Mouse (Mus musculus) heart, postnatal 36 days (tissue): ENCODE data around the gene Aig1. TPM values are rescaled to one million over a fixed set of nuclear protein-coding genes. Genes with fewer than 3 reads are reported as not detected.

ENCODE experiments used
- DNase-seq, 2 experiments: peaks; one replicate each; pipeline ENCODE4 v3.0.0; 2021 to 2022
- intact Hi-C: fragments of 180-260 bp; cut with DNase I; formaldehyde crosslinking; loops from one replicate; pipeline ENCODE4 v1.15.1; 2025
- total RNA-seq, 2 experiments: library from RNA; stranded (reverse); gene quantifications; 2 replicates each; pipeline ENCODE4 v1.2.3; 2021

Aig1 gene
- total RNA-seq, 2 experiments from 2014 or later: 54.9 to 65.3 TPM

GRCm38 (mm10) chr10:13855111-13855510 is 13.7 kb downstream of the Aig1 start:
- DNase-seq: no peak
- intact Hi-C loops: no loop called here

GRCm38 (mm10) chr10:13850071-13850470 is 18.7 kb downstream of the Aig1 start:
- intact Hi-C loops: no loop called here
- DNase-seq: no peak

- DNase-seq: no peak
- intact Hi-C loops: no loop called here
Observed at GRCm38 (mm10) chr10:13849205-13849604, 19.6 kb downstream of the Aig1 start.

- no peak for DNase-seq
- intact Hi-C loops: no loop called here
Observed at GRCm38 (mm10) chr10:13844864-13845263, 23.9 kb downstream of the Aig1 start.

- DNase-seq: no peak
- intact Hi-C loops: no loop called here
Observed at GRCm38 (mm10) chr10:13843746-13844145, 25.0 kb downstream of the Aig1 start.

GRCm38 (mm10) chr10:13842855-13843254 is 25.9 kb downstream of the Aig1 start:
- peak; percentile 43 to 44 for DNase-seq
- intact Hi-C loops: no loop called here

GRCm38 (mm10) chr10:13838511-13839126 is 30.2 kb downstream of the Aig1 start:
- DNase-seq: no peak
- intact Hi-C loops: no loop called here

- no peak for DNase-seq
Observed at GRCm38 (mm10) chr10:13837709-13838456, 30.9 kb downstream of the Aig1 start.

GRCm38 (mm10) chr10:13836956-13837355 is 31.8 kb downstream of the Aig1 start:
- DNase-seq: no peak
- intact Hi-C loops: no loop called here

More at GRCm38 (mm10) chr10:13837709-13838456, 30.9 kb downstream of the Aig1 start:
- intact Hi-C loops: no loop called here

- intact Hi-C loops: no loop called here
- no peak for DNase-seq
Observed at GRCm38 (mm10) chr10:13835737-13836475, 32.9 kb downstream of the Aig1 start.

- intact Hi-C loops: no loop called here
- no peak for DNase-seq
Observed at GRCm38 (mm10) chr10:13834056-13834455, 34.7 kb downstream of the Aig1 start.

- intact Hi-C loops: no loop called here
- DNase-seq: no peak
Observed at GRCm38 (mm10) chr10:13833066-13833566, 35.7 kb downstream of the Aig1 start.

- intact Hi-C loops: no loop called here
- peak in 1 of 2 experiments; percentile 34 for DNase-seq
Observed at GRCm38 (mm10) chr10:13832546-13833033, 36.2 kb downstream of the Aig1 start.

GRCm38 (mm10) chr10:13827150-13827549 is 41.6 kb downstream of the Aig1 start:
- intact Hi-C loops: no loop called here
- DNase-seq: no peak

- intact Hi-C loops: no loop called here
- DNase-seq: no peak
Observed at GRCm38 (mm10) chr10:13813591-13813990, 55.2 kb downstream of the Aig1 start.

GRCm38 (mm10) chr10:13808291-13808690 is 60.5 kb downstream of the Aig1 start:
- peak in 1 of 2 experiments; percentile 8 for DNase-seq
- intact Hi-C loops: no loop called here

- intact Hi-C loops: no loop called here
- no peak for DNase-seq
Observed at GRCm38 (mm10) chr10:13806806-13807205, 62.0 kb downstream of the Aig1 start.

- no peak for DNase-seq
- intact Hi-C loops: no loop called here
Observed at GRCm38 (mm10) chr10:13801296-13801695, 67.5 kb downstream of the Aig1 start.

- no peak for DNase-seq
- intact Hi-C loops: no loop called here
Observed at GRCm38 (mm10) chr10:13793458-13793857, 75.3 kb downstream of the Aig1 start.

- intact Hi-C loops: no loop called here
- DNase-seq: no peak
Observed at GRCm38 (mm10) chr10:13792788-13793187, 76.0 kb downstream of the Aig1 start.

- intact Hi-C loops: no loop called here
Observed at GRCm38 (mm10) chr10:13789604-13790003, 79.2 kb downstream of the Aig1 start.

More at GRCm38 (mm10) chr10:13789604-13790003, 79.2 kb downstream of the Aig1 start:
- no peak for DNase-seq
